Mouse (Mus musculus) heart, adult 2 months (tissue): ENCODE measurements around the gene Olfr329-ps. TPM values are rescaled to one million over a fixed set of nuclear protein-coding genes. Genes with fewer than 3 reads are reported as not detected.

ENCODE experiments used
- DNase-seq, 2 experiments: peaks; one replicate each; pipeline ENCODE4 v3.0.0; 2021
- H3K27ac ChIP-seq: fragments of 200-600 bp; 2 replicates; pipeline ENCODE4 v1.8.1; 2022
- H3K27me3 ChIP-seq: fragments of 200-500 bp; 2 replicates; pipeline ENCODE4 v1.6.1; 2012; ENCODE audit warnings: mild to moderate bottlenecking, low read length, inconsistent platforms, mixed read lengths; ENCODE audit not compliant: control insufficient read depth, insufficient read depth
- H3K36me3 ChIP-seq: fragments of 200-500 bp; 2 replicates; pipeline ENCODE4 v1.6.1; 2012; ENCODE audit warnings: low read length, inconsistent platforms; ENCODE audit not compliant: control insufficient read depth, insufficient read depth
- H3K4me1 ChIP-seq: fragments of 200-500 bp; 2 replicates; pipeline ENCODE4 v1.6.1; 2011; ENCODE audit warnings: low read length; ENCODE audit not compliant: control insufficient read depth, insufficient read depth
- H3K4me3 ChIP-seq: fragments of 200-600 bp; 2 replicates; pipeline ENCODE4 v1.8.1; 2022
- H3K79me2 ChIP-seq: fragments of 200-500 bp; replicated peaks from 2 replicates; pipeline ENCODE4 v1.6.1; 2012; ENCODE audit warnings: mild to moderate bottlenecking, inconsistent platforms, low read length, moderate library complexity, mixed read lengths; ENCODE audit not compliant: control insufficient read depth, insufficient read depth
- H3K9ac ChIP-seq: fragments of 200-500 bp; 2 replicates; pipeline ENCODE4 v1.6.1; 2012; ENCODE audit warnings: low read depth, mild to moderate bottlenecking, control low read depth, inconsistent platforms, low read length, mixed read lengths
- CTCF ChIP-seq: fragments of 200-600 bp; IDR thresholded peaks from 2 replicates; pipeline ENCODE4 v1.8.1; 2022; ENCODE audit warnings: antibody characterized with exemption, mild to moderate bottlenecking, moderate library complexity
- EP300 ChIP-seq: fragments of 200-500 bp; IDR thresholded peaks from 2 replicates; pipeline ENCODE4 v1.6.1; 2011; ENCODE audit warnings: low read depth, low read length, control low read depth; ENCODE audit not compliant: insufficient read depth
- POLR2A ChIP-seq: fragments of 200-500 bp; IDR thresholded peaks from 2 replicates; pipeline ENCODE4 v1.6.1; 2011; ENCODE audit warnings: mild to moderate bottlenecking, low read depth, low read length, control low read depth; ENCODE audit not compliant: insufficient read depth
- WGBS: fragments of 180-500 bp; shearing (Covaris S2); methylation state at CpG from one replicate; pipeline ENCODE4 v1.1.7; 2018; 5-methylcytosine and 5-hydroxymethylcytosine counted together
- intact Hi-C: fragments of 180-260 bp; cut with DNase I; formaldehyde crosslinking; loops from one replicate; pipeline ENCODE4 v1.15.1; 2025
- long read RNA-seq: library from polyadenylated mRNA; stranded (forward); transcript quantifications from one replicate; pipeline ENCODE4 v2.0.0, GENCODE M21; 2021
- polyA plus RNA-seq: library from polyadenylated mRNA; depleted of rRNA; stranded (reverse); fragments of >200 nt; gene quantifications from 2 replicates; pipeline ENCODE4 v1.2.3, GENCODE M21; 2012; rRNA removed
- total RNA-seq, 2 experiments: library from RNA; stranded (reverse); gene quantifications; 2 replicates each; pipeline ENCODE4 v1.2.3; 2021

Olfr329-ps gene
- total RNA-seq (not detected), polyA plus RNA-seq (0.15 and 0.27 TPM in 2 replicates)
- long read RNA-seq: 0 reads

- Histone ChIP-seq H3K36me3 (no peaks in the 10 kb centered on the region), H3K4me3 (no peak within 1 kb of the TSS), H3K27me3 (no peaks in the 10 kb centered on the region), H3K79me2 (no peaks in the 10 kb centered on the region), H3K4me1 (no peaks in the 10 kb centered on the region), H3K9ac (no peak within 1 kb of the TSS), H3K27ac (no peak within 1 kb of the TSS)
- WGBS: 57% methylated on average over 5 of the region's 5 CpGs
- no peak for DNase-seq
- TF ChIP-seq POLR2A (no peak), EP300 (no peak), CTCF (no peak)
- intact Hi-C loops: no loop called here
These were observed at the start of gene Olfr329-ps for GRCm38 (mm10) chr11:58546322-58546721. Gene Olfr329-ps (minus strand): TSS chr11:58546422.

- Histone ChIP-seq H3K4me1 (no peaks in the 10 kb centered on the region), H3K79me2 (no peaks in the 10 kb centered on the region), H3K9ac (no peak within 1 kb of the TSS), H3K36me3 (no peaks in the 10 kb centered on the region), H3K27me3 (no peaks in the 10 kb centered on the region), H3K27ac (no peak within 1 kb of the TSS), H3K4me3 (no peak within 1 kb of the TSS)
- no peak for DNase-seq
- intact Hi-C loops: no loop called here
- TF ChIP-seq POLR2A (no peak), EP300 (no peak), CTCF (no peak)
- 68% methylated on average over 6 of the region's 6 CpGs for WGBS
These were observed 48.6 kb upstream of the Olfr329-ps start, which contains the start of gene Olfr324 for GRCm38 (mm10) chr11:58594814-58595213. Gene Olfr324 (plus strand): TSS chr11:58595114.

- H3K27ac ChIP-seq: no peak overlapping the region
- intact Hi-C loops: loop anchor here (5.0 kb wide), 2 partner anchors 186 to 351 kb away; no protein-coding TSS in a partner anchor
- H3K9ac ChIP-seq: no peak overlapping the region
- H3K36me3 ChIP-seq: no peaks in the 10 kb centered on the region
- 52% methylated on average over 3 of the region's 3 CpGs for WGBS
- no peak for DNase-seq
- H3K27me3 ChIP-seq: no peaks in the 10 kb centered on the region
- no peak for TF ChIP-seq EP300
- TF ChIP-seq POLR2A: no peak
- no peak for TF ChIP-seq CTCF
- H3K79me2 ChIP-seq: no peaks in the 10 kb centered on the region
- H3K4me3 ChIP-seq: no peak overlapping the region
- H3K4me1 ChIP-seq: no peaks in the 10 kb centered on the region
These were observed 42.5 kb upstream of the Olfr329-ps start for GRCm38 (mm10) chr11:58588620-58589250.

- no peak overlapping the region for H3K4me3 ChIP-seq
- H3K27me3 ChIP-seq: no peaks in the 10 kb centered on the region
- H3K27ac ChIP-seq: no peak overlapping the region
- H3K79me2 ChIP-seq: no peaks in the 10 kb centered on the region
- peak; percentile 19 to 56 for DNase-seq
- TF ChIP-seq POLR2A: no peak
- TF ChIP-seq EP300: no peak
- TF ChIP-seq CTCF: peak; percentile 89
- no peaks in the 10 kb centered on the region for H3K4me1 ChIP-seq
- intact Hi-C loops: loop anchor here (5.0 kb wide), 2 partner anchors 186 to 351 kb away; no protein-coding TSS in a partner anchor
- no peaks in the 10 kb centered on the region for H3K36me3 ChIP-seq
- WGBS: 64% methylated on average over 7 of the region's 7 CpGs
- H3K9ac ChIP-seq: no peak overlapping the region
These were observed 41.7 kb upstream of the Olfr329-ps start for GRCm38 (mm10) chr11:58587898-58588348.

GRCm38 (mm10) chr11:58578636-58579035 is 32.4 kb upstream of the Olfr329-ps start:
- Histone ChIP-seq H3K79me2 (no peaks in the 10 kb centered on the region), H3K27me3 (no peaks in the 10 kb centered on the region), H3K36me3 (no peaks in the 10 kb centered on the region), H3K9ac (no peak overlapping the region), H3K27ac (no peak overlapping the region), H3K4me3 (no peak overlapping the region), H3K4me1 (no peaks in the 10 kb centered on the region)
- TF ChIP-seq EP300: no peak
- TF ChIP-seq POLR2A: no peak
- TF ChIP-seq CTCF: no peak
- 61% methylated on average over 8 of the region's 8 CpGs for WGBS
- intact Hi-C loops: no loop called here
- no peak for DNase-seq

- intact Hi-C loops: no loop called here
- Histone ChIP-seq H3K36me3 (no peaks in the 10 kb centered on the region), H3K4me1 (no peaks in the 10 kb centered on the region), H3K9ac (no peak within 1 kb of the TSS), H3K27ac (no peak within 1 kb of the TSS), H3K4me3 (no peak within 1 kb of the TSS), H3K79me2 (no peaks in the 10 kb centered on the region), H3K27me3 (no peaks in the 10 kb centered on the region)
- TF ChIP-seq EP300: no peak
- 61% methylated on average over 1 of the region's 1 CpGs for WGBS
- DNase-seq: no peak
These were observed 31.2 kb upstream of the Olfr329-ps start, which contains the start of gene Olfr325 for GRCm38 (mm10) chr11:58577430-58577829. Gene Olfr325 (plus strand): TSS chr11:58577730.
